Mouse (Mus musculus): ENCODE measurements around the gene Atp6v1fnb.

The Atp6v1fnb gene

DNA sequence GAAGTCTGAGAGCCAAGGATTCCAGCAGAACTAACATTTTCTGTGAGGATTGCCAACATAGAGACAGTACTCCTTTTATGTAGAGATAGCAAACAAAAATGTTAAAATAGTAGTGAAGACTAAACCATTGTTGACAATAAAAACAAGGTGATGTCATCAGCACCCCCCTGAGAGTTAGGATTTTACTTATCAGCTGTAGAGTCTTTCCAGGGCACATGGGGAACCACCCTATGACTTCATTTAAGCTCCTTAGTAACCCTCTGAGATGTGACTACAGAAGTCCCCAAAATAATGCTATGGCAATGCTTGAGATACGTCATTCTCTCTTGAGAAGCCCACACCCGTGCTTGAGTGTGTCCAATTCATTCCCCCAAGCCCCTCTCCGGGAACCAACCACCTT lies 7.8 kb upstream of the Atp6v1fnb start:
- DNase-seq (ENCODE audit: low read depth in 1 of 2, low spot score in 2 of 2), result no peak

- DNase-seq (ENCODE audit: low read depth in 1 of 2, low spot score in 2 of 2), result peak; percentile 56 to 84
Measured at GRCm38 (mm10) chr6:29467583-29468354, 3.5 kb upstream of the Atp6v1fnb start, which contains the start of gene Atp6v1f. Gene Atp6v1f, plus strand, starts transcription at chr6:29467718.

DNA sequence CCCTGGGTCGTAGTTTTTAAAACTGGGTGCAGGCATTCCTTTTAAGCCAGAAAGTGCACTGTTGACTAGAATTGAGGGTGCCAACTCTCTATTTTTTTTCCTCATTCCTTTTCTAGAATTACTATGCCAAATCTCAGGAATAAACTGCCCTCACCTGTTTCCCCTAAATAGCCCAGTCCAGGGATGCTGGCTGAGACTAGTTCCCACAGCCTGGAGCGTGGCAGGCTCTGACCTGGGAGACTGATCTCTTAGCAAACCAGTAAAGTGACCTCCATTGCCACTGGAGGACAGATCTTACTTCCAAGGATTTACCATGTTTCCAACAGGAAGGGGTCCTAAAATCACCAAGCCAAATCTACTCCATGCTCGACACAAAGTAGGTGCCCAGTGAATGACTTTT lies 2.4 kb upstream of the Atp6v1fnb start:
- no peak for DNase-seq (ENCODE audit: low read depth in 1 of 2, low spot score in 2 of 2)

DNA sequence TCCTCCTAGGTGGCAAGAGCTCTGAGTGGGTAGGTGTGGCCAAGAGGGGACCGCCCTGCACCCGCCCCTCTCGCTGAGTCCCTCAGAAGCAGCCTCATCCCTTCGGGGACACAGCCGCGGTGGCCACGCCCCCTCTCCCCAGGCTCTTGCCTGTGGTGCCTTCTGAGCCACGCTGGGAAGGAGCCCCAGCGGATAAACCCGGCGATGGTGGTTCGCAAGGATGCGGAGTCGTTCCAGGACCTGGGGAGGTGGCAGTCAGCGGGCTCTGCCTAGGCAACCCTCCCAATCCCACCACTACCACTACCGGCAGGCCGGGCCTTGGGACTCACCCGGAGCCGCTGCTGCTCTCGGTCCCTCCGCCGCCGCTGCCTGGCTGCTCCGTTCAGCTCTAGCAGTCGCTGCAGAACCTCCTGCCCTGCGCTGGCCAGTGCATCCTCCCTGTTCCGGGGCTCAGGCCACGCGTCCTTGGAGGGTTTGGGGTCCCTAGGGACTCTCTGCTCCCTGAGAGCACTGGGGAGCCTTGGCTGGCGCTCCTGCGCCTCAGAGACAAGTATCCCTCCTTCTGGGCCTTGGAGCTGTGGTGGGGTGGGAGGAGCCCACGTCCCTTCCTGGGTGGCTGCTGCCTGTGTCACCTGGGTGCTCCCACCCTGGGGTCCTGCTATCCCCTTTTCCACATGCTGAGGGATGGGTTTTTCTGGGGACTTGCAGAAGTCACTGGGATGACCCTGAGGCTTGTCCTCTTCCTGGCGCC lies 2.9 kb downstream of the Atp6v1fnb start:
- peak; percentile 12 to 23 for DNase-seq (ENCODE audit: low read depth in 1 of 2, low spot score in 2 of 2)

- DNase-seq (ENCODE audit: low read depth in 1 of 2, low spot score in 2 of 2), result no peak
Measured at GRCm38 (mm10) chr6:29474736-29475135, 3.5 kb downstream of the Atp6v1fnb start.

DNA sequence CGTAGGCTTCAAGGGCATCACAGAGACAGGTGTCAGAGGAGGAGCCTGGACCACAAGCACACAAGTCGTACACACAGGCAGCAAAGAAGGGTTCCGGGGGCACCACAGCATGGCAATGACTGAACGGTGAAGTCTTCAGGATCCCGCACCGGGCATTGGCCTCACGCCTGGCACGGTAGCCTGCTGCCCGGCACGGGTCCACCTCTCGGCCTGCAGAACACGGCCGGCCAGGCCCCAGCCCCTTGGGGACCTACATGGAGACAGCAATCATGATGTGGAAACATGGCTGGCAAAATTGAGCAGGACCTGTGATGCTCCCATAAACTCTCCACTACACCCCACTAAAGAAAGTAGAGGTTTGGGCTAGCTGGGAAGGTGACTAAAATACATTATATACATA lies 11.5 kb downstream of the Atp6v1fnb start:
- no peak for DNase-seq (ENCODE audit: low read depth in 1 of 2, low spot score in 2 of 2)

DNA sequence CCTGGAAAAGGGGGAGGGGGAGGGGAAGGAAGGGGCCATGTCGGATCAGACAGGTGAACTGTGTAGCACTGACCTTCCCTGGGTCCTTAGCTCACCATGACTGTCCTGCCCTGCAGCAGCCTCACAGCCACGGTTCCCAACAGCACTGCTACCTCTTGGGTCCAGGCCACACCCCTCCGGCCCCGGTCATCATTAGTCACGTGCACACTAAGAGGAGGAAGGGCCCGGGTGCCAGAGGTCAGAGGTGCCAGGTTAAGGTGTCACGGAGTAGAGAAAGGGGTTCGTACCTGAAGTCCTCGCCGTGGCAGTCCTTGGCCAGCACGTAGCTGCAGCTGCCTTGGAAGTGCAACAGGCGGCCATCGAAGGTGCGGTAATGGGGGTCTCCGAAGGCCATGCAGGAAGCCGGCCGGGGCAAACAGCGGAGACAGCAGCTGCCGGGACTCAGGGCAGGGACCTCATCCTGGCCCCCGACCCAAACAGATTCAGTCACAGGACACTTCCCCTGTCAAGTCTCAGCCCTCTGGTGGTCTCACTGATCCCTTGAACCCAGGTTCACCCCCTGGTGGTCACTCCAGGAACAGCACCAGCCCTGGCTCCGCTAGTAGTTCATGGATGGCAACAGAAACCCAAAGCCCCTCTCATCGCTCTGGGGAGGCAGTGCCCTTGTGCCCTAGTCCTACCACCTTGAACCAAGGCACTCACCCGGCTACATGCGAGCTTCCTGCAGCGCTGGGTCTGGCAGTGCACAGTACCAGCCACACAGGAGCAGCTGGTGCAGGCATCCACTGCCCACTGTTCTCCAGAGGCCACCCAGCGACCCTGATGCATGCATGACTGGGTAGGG lies 13.7 kb downstream of the Atp6v1fnb start:
- DNase-seq (ENCODE audit: low read depth in 1 of 2, low spot score in 2 of 2), result peak in 1 of 2 experiments; percentile 29

- no peak for DNase-seq (ENCODE audit: low read depth in 1 of 2, low spot score in 2 of 2)
Measured at GRCm38 (mm10) chr6:29485951-29486350, 14.7 kb downstream of the Atp6v1fnb start.

DNA sequence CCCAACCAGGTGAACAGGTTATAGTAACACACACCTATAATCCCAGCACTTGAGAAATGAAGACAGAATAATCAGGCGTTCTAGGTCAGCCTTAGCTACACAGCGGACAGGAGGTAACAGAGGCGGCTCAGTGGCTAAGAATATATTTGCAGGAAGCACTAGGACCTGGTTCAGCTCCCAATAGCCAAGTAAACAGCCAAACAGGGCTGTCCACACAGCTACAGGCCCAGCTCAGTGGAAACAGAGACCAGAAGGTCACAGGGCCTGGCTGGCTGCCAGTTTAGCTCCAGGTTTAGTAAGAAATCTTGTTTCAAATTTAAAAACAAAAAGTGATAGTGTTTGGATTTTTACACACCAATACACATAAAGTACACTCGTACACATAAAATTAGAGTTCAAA lies 22.9 kb downstream of the Atp6v1fnb start:
- DNase-seq (ENCODE audit: low read depth in 1 of 2, low spot score in 2 of 2), result no peak

- no peak for DNase-seq (ENCODE audit: low read depth in 1 of 2, low spot score in 2 of 2)
Measured at GRCm38 (mm10) chr6:29496270-29496669, 25.0 kb downstream of the Atp6v1fnb start.

- no peak for DNase-seq (ENCODE audit: low read depth in 1 of 2, low spot score in 2 of 2)
Measured at GRCm38 (mm10) chr6:29497791-29498190, 26.6 kb downstream of the Atp6v1fnb start.

GRCm38 (mm10) chr6:29500177-29500576 lies 28.9 kb downstream of the Atp6v1fnb start:
- DNase-seq (ENCODE audit: low read depth in 1 of 2, low spot score in 2 of 2), result no peak

DNA sequence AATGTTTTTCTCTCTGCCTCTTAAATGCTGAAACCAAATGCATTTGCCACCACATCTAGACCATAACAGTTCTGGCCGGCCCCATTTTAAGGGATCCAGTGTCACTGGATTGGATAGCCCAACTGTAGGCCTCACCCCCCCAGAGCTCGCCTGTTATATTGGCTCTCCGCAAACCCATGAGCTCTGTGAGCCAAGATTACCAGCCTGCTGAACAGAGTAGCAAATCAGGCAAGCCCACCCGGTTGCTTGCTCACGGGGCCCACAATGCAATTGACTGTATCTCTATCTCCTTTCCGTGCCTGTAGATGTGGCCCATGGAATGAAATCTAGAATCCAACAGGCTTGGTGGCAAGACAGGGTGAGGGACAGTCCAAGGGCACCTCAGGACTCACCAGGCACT lies 29.6 kb downstream of the Atp6v1fnb start:
- DNase-seq (ENCODE audit: low read depth in 1 of 2, low spot score in 2 of 2), result no peak

- DNase-seq (ENCODE audit: low read depth in 1 of 2, low spot score in 2 of 2), result no peak
Measured at GRCm38 (mm10) chr6:29501599-29501998, 30.4 kb downstream of the Atp6v1fnb start.

GRCm38 (mm10) chr6:29505493-29505892 lies 34.3 kb downstream of the Atp6v1fnb start:
- DNase-seq (ENCODE audit: low read depth in 1 of 2, low spot score in 2 of 2), result no peak

DNA sequence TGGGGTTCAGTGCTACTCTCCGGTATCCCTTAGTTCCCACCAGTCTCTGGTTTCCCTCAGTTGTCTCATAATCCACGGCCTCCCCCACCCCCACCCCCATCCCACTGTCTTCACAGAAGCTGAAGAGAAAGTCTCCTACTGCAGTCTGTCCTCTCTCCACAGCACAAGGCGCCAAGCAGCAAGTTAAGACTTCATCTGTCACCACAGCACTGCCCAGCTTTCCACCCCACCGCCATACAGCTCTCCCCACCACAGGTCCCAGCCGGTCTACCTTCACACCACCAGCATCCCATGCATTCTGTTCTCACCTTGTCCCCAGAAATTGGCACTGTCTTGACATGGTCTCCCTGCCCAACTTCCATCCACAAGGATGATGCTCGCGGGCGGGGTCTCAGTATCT lies 35.6 kb downstream of the Atp6v1fnb start:
- DNase-seq (ENCODE audit: low read depth in 1 of 2, low spot score in 2 of 2), result no peak

DNA sequence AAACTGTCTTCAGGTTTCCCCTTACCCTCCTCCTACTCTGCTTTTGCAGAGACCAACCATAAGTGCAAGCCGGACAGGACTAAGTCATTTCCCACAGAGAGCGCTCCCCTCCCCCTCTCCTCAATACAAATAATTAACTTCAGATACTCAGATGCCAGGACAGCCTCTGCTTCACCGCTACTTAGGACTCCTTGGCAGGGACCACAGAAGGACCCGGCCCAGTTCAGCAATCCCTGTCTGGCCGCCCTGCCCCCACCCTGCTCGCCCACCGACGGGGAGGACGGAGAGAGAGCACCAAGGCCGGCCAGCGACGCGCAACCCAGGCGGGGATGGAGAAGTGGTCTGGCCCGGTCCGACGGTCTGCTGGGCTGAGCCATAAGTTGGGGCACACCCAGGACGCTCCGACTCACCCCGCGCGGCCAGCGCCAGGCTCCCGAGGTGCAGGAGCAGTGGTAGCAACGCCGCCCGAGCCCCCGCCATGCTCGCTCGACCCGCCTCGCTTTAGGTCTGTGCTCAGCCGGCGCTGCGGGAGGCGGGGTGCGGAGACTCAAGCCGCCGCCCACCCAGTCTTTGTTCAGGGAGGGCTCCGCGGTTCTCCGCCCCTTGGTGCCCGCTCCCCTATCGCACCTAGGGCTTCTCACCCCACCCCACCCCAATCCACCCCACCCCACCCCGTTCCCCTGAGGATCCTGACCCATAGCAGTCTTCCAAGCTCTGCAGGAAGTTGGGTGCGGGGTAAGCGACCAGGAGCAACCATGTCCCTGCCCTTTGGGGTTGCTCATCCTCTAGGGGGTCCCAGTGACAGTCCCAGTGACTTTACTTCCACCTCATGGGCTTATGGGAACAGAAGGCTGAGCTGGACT lies 36.4 kb downstream of the Atp6v1fnb start, which contains the start of gene Kcp:
Gene Kcp (minus strand): TSS at position 506 of the 863 bp plus-strand sequence.
- DNase-seq (ENCODE audit: low read depth in 1 of 2, low spot score in 2 of 2), result no peak

DNA sequence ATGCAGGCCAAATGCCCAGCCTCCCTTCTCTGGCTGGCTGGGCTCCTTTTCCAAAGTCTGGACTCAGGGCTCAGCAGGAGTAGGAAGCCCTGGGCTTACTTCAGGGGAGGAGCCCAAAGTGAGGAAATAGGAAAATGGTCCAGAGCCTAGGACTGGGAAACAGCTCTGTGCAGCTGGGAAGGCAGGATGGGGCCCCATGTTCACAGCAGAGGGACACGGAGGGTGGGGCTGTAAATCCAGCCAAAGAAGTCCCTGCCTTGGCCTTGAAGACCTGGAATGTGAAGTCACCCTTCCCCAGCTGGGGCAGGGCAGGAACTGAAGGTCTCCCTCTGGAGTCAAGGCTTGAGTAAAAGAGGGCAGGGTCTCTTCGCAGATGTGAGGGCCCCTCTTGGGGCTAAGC lies 37.8 kb downstream of the Atp6v1fnb start:
- DNase-seq (ENCODE audit: low read depth in 1 of 2, low spot score in 2 of 2), result no peak

GRCm38 (mm10) chr6:29513284-29513683 lies 42.0 kb downstream of the Atp6v1fnb start:
- no peak for DNase-seq (ENCODE audit: low read depth in 1 of 2, low spot score in 2 of 2)

- peak; percentile 67 to 81 for DNase-seq (ENCODE audit: low read depth in 1 of 2, low spot score in 2 of 2)
Measured at GRCm38 (mm10) chr6:29517139-29517538, 45.9 kb downstream of the Atp6v1fnb start.

Measured in monocyte, adult 2 months (primary cell).